Mouse (Mus musculus) midbrain, embryonic 16.5 days (tissue): Measurements from ENCODE around the gene Bmp6. TPM values are rescaled to one million over a fixed set of nuclear protein-coding genes. Genes with fewer than 3 reads are reported as not detected.

Experiments
- ATAC-seq: fragments of 200-750 bp; cut with Nextera tagmentation; 2 replicates; pipeline ENCODE4 v1.8.0; 2017; ENCODE audit warnings: moderate TSS enrichment
- H3K27ac ChIP-seq: fragments of 300-500 bp; sonication (generic); 2 replicates; pipeline ENCODE4 v1.5.1; 2014; ENCODE audit warnings: mild to moderate bottlenecking, low read length, mixed read lengths
- H3K27me3 ChIP-seq: fragments of 300-500 bp; sonication (generic); 2 replicates; pipeline ENCODE4 v1.6.1; 2014; ENCODE audit warnings: low read depth, low read length, mixed read lengths; ENCODE audit not compliant: control insufficient read depth, insufficient read depth
- H3K36me3 ChIP-seq: fragments of 300-500 bp; sonication (generic); 2 replicates; pipeline ENCODE4 v1.6.1; 2014; ENCODE audit warnings: mild to moderate bottlenecking, low read length, moderate library complexity, mixed read lengths; ENCODE audit not compliant: control insufficient read depth, insufficient read depth
- H3K4me1 ChIP-seq: fragments of 300-500 bp; sonication (generic); 2 replicates; pipeline ENCODE4 v1.6.1; 2014; ENCODE audit warnings: mild to moderate bottlenecking, low read length, mixed read lengths; ENCODE audit not compliant: control insufficient read depth, insufficient read depth
- H3K4me2 ChIP-seq: fragments of 300-500 bp; sonication (generic); 2 replicates; pipeline ENCODE4 v1.6.1; 2014; ENCODE audit warnings: mild to moderate bottlenecking, low read length, mixed read lengths
- H3K4me3 ChIP-seq: fragments of 300-500 bp; sonication (generic); 2 replicates; pipeline ENCODE4 v1.5.1; 2014; ENCODE audit warnings: low read depth, mild to moderate bottlenecking, low read length, moderate library complexity, mixed read lengths
- H3K9ac ChIP-seq: fragments of 300-500 bp; sonication (generic); 2 replicates; pipeline ENCODE4 v1.6.1; 2014; ENCODE audit warnings: low read depth, low read length, mixed read lengths
- H3K9me3 ChIP-seq: fragments of 300-500 bp; sonication (generic); replicated peaks from 2 replicates; pipeline ENCODE4 v1.6.1; 2014; ENCODE audit warnings: mild to moderate bottlenecking, low read length, mixed read lengths; ENCODE audit not compliant: control insufficient read depth, poor library complexity, severe bottlenecking
- WGBS: fragments of 180-500 bp; shearing (Covaris S2); extraction: QIAGEN DNeasy Blood & Tissue Kit; methylation state at CpG from one replicate; pipeline ENCODE4 v1.1.7; 2014; 5-methylcytosine and 5-hydroxymethylcytosine counted together
- polyA plus RNA-seq: library from polyadenylated mRNA; unstranded; fragments of >200 nt; fragmentation: Nextera tagmentation; extraction: Ambion mirVana; gene quantifications from 2 replicates; pipeline ENCODE4 v1.2.1, GENCODE M21; 2015

The Bmp6 gene
- polyA plus RNA-seq, 1 experiment from 2014 or later: 2.2 TPM

GRCm38 (mm10) chr13:38533461-38533860 lies 188.6 kb downstream of the Bmp6 start:
- no peak overlapping the region for H3K4me3 ChIP-seq
- H3K27ac ChIP-seq: no peak overlapping the region
- H3K9ac ChIP-seq: no peak overlapping the region
- H3K4me1 ChIP-seq: peaks cover 4% of the 10 kb centered on the region; the same call in 1 of the 2 replicates
- no peaks in the 10 kb centered on the region for H3K9me3 ChIP-seq
- no peak overlapping the region for H3K4me2 ChIP-seq
- WGBS: 89% methylated on average over 10 of the region's 10 CpGs
- no peaks in the 10 kb centered on the region for H3K27me3 ChIP-seq
- no peaks in the 10 kb centered on the region for H3K36me3 ChIP-seq
- ATAC-seq: no peak

DNA sequence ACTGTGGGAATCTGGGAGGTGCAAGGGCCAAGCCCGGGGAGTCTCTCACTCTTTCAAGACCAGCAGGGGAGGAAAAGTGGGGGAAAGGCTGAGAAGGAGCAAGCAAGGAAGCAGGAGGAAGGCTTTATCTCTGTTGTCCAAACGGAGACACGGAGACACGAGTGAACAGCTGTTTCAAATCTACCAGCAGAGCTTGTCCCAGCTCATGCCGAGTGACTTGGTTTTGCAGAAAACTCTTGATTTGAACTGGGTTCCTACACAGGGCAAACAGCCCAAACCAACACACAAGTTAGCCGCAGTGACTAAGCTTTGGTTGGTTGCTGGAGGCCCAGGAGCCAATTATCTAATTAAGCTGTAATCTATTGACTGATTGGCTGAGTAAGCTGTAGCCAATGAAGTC lies 189.1 kb downstream of the Bmp6 start:
- no peak overlapping the region for H3K27ac ChIP-seq
- no peak overlapping the region for H3K4me2 ChIP-seq
- H3K9ac ChIP-seq: no peak overlapping the region
- 73% methylated on average over 6 of the region's 6 CpGs for WGBS
- no peaks in the 10 kb centered on the region for H3K36me3 ChIP-seq
- no peaks in the 10 kb centered on the region for H3K4me1 ChIP-seq
- ATAC-seq: no peak
- no peaks in the 10 kb centered on the region for H3K9me3 ChIP-seq
- no peaks in the 10 kb centered on the region for H3K27me3 ChIP-seq
- H3K4me3 ChIP-seq: no peak overlapping the region

DNA sequence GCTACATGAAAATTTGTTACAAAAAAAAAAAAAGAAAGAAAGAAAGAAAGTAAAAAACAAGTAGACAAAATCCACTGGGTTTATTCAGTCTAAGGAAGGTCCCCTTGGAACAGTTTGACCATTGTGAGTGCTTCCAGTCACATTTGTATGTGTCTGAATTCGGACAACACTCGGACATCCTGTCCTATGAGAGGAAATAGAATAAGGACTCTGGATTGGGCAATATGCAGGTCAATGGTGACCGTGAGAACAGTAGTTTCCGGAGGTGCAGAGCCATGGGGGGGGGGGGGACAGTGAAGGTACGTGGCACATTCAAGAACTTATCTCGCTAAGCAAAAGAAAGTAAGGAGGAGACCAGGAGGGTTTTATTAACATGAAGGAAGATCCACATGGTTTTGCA lies 189.8 kb downstream of the Bmp6 start:
- Histone ChIP-seq H3K9ac (no peak overlapping the region), H3K4me2 (no peak overlapping the region), H3K4me3 (no peak overlapping the region), H3K9me3 (no peaks in the 10 kb centered on the region), H3K4me1 (no peaks in the 10 kb centered on the region), H3K36me3 (no peaks in the 10 kb centered on the region), H3K27ac (no peak overlapping the region), H3K27me3 (no peaks in the 10 kb centered on the region)
- ATAC-seq: no peak
- 90% methylated on average over 6 of the region's 6 CpGs for WGBS

GRCm38 (mm10) chr13:38537521-38537920 lies 192.6 kb downstream of the Bmp6 start:
- no peaks in the 10 kb centered on the region for H3K27me3 ChIP-seq
- no peaks in the 10 kb centered on the region for H3K36me3 ChIP-seq
- no peak for ATAC-seq
- no peak overlapping the region for H3K27ac ChIP-seq
- no peaks in the 10 kb centered on the region for H3K4me1 ChIP-seq
- no peak overlapping the region for H3K9ac ChIP-seq
- no peak overlapping the region for H3K4me2 ChIP-seq
- H3K9me3 ChIP-seq: no peaks in the 10 kb centered on the region
- H3K4me3 ChIP-seq: no peak overlapping the region

DNA sequence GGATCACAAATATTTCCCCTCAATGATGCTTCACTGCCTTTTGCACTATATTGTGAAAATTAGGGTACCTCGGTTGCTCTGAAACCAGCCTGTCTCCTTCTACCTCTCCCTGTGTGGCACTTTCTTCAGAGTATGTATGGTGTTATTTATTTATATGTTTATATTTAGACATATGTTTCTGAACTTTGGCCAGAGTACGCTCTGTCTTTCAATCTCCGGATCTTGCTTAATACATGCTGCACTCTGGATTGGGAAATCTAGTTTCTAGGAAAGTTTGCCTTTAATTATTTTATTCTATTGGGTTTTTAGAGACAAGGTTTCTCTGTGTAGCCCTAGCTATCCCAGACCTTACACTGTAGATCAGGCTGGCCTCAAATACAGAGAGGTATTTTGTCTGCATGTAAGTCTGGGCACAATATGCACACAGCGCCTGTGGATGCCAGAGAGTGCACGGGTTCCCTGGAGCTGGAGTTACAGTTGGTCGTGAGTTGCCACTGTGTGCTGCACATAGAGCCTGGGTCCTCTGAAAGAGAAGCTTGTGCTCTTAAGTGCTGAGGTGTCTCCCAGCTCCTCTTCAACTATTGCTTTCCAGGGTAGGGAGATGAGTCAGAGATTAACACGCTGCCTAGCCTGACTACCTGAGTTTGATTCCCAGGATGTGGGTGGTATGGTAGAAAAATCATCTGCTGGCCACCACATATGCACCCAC lies 194.4 kb downstream of the Bmp6 start:
- H3K27me3 ChIP-seq: no peaks in the 10 kb centered on the region
- H3K27ac ChIP-seq: no peak overlapping the region
- H3K4me3 ChIP-seq: no peak overlapping the region
- H3K9ac ChIP-seq: no peak overlapping the region
- H3K4me1 ChIP-seq: no peaks in the 10 kb centered on the region
- no peak overlapping the region for H3K4me2 ChIP-seq
- no peak for ATAC-seq
- H3K36me3 ChIP-seq: no peaks in the 10 kb centered on the region
- WGBS: 93% methylated on average over 7 of the region's 7 CpGs
- no peaks in the 10 kb centered on the region for H3K9me3 ChIP-seq

DNA sequence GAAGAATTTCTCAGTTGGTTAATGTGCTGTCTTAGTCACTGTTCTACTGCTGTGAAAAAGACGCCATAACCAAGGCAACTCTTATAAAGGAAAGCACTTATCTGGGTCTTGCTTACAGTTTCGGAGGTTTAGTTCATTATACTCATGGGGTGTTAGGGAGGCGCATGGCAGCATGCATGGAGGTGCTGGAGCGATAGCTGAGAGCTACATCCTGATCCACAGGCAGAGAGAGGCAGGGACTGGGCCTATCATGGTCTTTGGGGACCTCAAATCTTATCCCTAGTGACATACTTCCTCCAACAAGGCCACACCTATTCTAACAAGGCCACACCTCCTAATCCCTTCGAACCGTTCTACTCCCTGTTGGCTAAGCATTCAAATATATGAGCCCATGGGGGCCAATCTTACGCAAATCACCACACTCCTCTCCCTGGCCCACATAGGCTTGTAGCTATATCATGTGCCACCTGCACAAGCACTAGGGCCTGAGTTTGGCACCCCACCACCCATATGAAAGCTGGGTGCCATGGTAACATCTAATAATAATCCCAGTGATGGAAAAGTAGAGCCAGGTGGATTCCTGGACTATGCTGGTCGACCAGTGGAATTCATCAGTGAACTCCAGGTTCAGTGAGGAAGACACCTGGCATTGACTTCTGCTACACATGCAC lies 198.7 kb downstream of the Bmp6 start:
- Histone ChIP-seq H3K36me3 (no peaks in the 10 kb centered on the region), H3K4me1 (no peaks in the 10 kb centered on the region), H3K27ac (no peak overlapping the region), H3K27me3 (no peaks in the 10 kb centered on the region), H3K4me3 (no peak overlapping the region), H3K9me3 (no peaks in the 10 kb centered on the region), H3K4me2 (no peak overlapping the region), H3K9ac (no peak overlapping the region)
- WGBS: 73% methylated on average over 8 of the region's 8 CpGs
- ATAC-seq: no peak

GRCm38 (mm10) chr13:38544769-38545445 lies 200.0 kb downstream of the Bmp6 start:
- H3K4me1 ChIP-seq: no peaks in the 10 kb centered on the region
- H3K4me2 ChIP-seq: no peak overlapping the region
- H3K27me3 ChIP-seq: no peaks in the 10 kb centered on the region
- H3K4me3 ChIP-seq: no peak overlapping the region
- no peak overlapping the region for H3K27ac ChIP-seq
- H3K36me3 ChIP-seq: no peaks in the 10 kb centered on the region
- no peak for ATAC-seq
- WGBS: 91% methylated on average over 8 of the region's 8 CpGs
- no peaks in the 10 kb centered on the region for H3K9me3 ChIP-seq
- no peak overlapping the region for H3K9ac ChIP-seq

GRCm38 (mm10) chr13:38545460-38545859 lies 200.6 kb downstream of the Bmp6 start:
- ATAC-seq: no peak
- no peaks in the 10 kb centered on the region for H3K27me3 ChIP-seq
- no peak overlapping the region for H3K9ac ChIP-seq
- no peak overlapping the region for H3K27ac ChIP-seq
- H3K36me3 ChIP-seq: no peaks in the 10 kb centered on the region
- no peak overlapping the region for H3K4me2 ChIP-seq
- no peaks in the 10 kb centered on the region for H3K4me1 ChIP-seq
- WGBS: 76% methylated on average over 3 of the region's 3 CpGs
- H3K9me3 ChIP-seq: no peaks in the 10 kb centered on the region
- H3K4me3 ChIP-seq: no peak overlapping the region

GRCm38 (mm10) chr13:38546754-38547153 lies 201.8 kb downstream of the Bmp6 start:
- no peak overlapping the region for H3K27ac ChIP-seq
- no peaks in the 10 kb centered on the region for H3K4me1 ChIP-seq
- no peak for ATAC-seq
- no peak overlapping the region for H3K4me2 ChIP-seq
- no peaks in the 10 kb centered on the region for H3K9me3 ChIP-seq
- no peaks in the 10 kb centered on the region for H3K36me3 ChIP-seq
- H3K27me3 ChIP-seq: no peaks in the 10 kb centered on the region
- no peak overlapping the region for H3K9ac ChIP-seq
- no peak overlapping the region for H3K4me3 ChIP-seq
- 88% methylated on average over 4 of the region's 4 CpGs for WGBS
